Mouse (Mus musculus): ENCODE measurements around the gene Gfral. TPM values are rescaled to one million over a fixed set of nuclear protein-coding genes. Genes with fewer than 3 reads are reported as not detected.

Gene Gfral
- polyA plus RNA-seq, 1 experiment, result 0.18 TPM

DNA sequence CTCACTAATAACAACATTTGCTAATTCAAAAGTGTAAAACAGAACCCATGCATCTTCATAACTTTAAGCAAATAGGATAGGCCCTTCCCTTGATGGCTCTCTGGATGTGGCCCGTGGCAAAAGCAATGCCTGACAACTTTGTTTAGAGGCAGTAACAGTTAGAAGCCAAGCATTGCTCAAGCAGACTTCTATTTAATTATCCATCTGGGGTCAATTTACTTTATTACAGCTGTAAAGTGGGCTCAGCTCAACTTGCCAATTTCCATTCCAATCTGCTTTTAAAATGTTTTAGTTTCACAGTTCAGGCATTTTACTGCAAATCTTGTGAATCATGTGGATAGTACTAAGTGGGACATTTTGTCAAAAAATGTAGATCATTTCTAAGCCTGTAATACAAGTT is 28.9 kb upstream of the Gfral start:
- Histone ChIP-seq H3K79me2 (ENCODE audit: control insufficient read depth, insufficient read depth) (no peaks in the 10 kb centered on the region), H3K36me3 (ENCODE audit: control insufficient read depth, insufficient read depth) (no peaks in the 10 kb centered on the region), H3K27me3 (ENCODE audit: control insufficient read depth, insufficient read depth, insufficient read length) (no peaks in the 10 kb centered on the region), H3K4me2 (ENCODE audit: low read depth) (no peak overlapping the region), H3K4me3 (no peak overlapping the region), H3ac (ENCODE audit: control insufficient read depth, insufficient read length) (no peak overlapping the region)
- no peak for TF ChIP-seq REST (IDR thresholded peaks at IDR 0.05; ENCODE audit: insufficient read depth, insufficient read length)
- no peak for TF ChIP-seq TCF12 (IDR thresholded peaks at IDR 0.05; ENCODE audit: insufficient read depth, poor library complexity, severe bottlenecking)
- no peak for TF ChIP-seq SRF (IDR thresholded peaks at IDR 0.05; ENCODE audit: control insufficient read depth, insufficient read length, low read depth)
- TF ChIP-seq MYOD1 (IDR thresholded peaks at IDR 0.05; ENCODE audit: control insufficient read depth in 1 of 3, insufficient read length in 2 of 3, low read depth in 2 of 3), result no peak
- no peak for TF ChIP-seq E2F4 (IDR thresholded peaks at IDR 0.05; ENCODE audit: insufficient read depth)
- TF ChIP-seq MAX (IDR thresholded peaks at IDR 0.05; ENCODE audit: low read depth), result no peak
- TF ChIP-seq POLR2AphosphoS2 (IDR thresholded peaks at IDR 0.05; ENCODE audit: insufficient read length, low read depth), result no peak
- no peak for TF ChIP-seq MYOG (IDR thresholded peaks at IDR 0.05; ENCODE audit: control insufficient read depth in 1 of 3, insufficient read depth in 1 of 3, insufficient read length in 2 of 3, low read depth in 2 of 3)
- no peak for TF ChIP-seq CEBPB (IDR thresholded peaks at IDR 0.05; ENCODE audit: insufficient read depth, poor library complexity, severe bottlenecking)
- no peak for TF ChIP-seq POLR2A (IDR thresholded peaks at IDR 0.05; ENCODE audit: insufficient read length, low read depth)

DNA sequence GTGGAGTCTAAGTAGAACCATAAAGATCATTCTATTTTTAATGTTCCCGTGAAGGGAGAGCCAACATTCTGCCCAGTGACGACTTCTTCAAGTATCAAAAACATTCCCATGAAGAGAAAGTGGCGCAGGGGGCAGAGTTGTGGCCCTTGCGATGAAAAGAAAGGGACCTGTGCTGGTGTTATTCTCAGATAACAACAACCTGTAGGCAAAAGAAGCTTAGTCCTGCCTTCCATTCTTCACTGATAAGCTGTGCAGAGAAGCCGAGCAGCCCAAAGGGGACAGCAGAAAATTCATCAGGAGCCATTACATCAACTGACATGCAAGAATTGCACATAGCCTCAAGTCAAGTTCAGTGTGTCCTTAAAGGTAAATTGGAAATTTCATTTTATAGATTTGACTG is 24.5 kb upstream of the Gfral start:
- Histone ChIP-seq H3K79me2 (ENCODE audit: control insufficient read depth, insufficient read depth) (no peaks in the 10 kb centered on the region), H3K4me3 (no peak overlapping the region), H3K36me3 (ENCODE audit: control insufficient read depth, insufficient read depth) (no peaks in the 10 kb centered on the region), H3ac (ENCODE audit: control insufficient read depth, insufficient read length) (no peak overlapping the region), H3K27me3 (ENCODE audit: control insufficient read depth, insufficient read depth, insufficient read length) (no peaks in the 10 kb centered on the region), H3K4me2 (ENCODE audit: low read depth) (no peak overlapping the region)
- TF ChIP-seq MAX (IDR thresholded peaks at IDR 0.05; ENCODE audit: low read depth) (no peak), E2F4 (IDR thresholded peaks at IDR 0.05; ENCODE audit: insufficient read depth) (no peak), POLR2A (IDR thresholded peaks at IDR 0.05; ENCODE audit: insufficient read length, low read depth) (no peak), CEBPB (IDR thresholded peaks at IDR 0.05; ENCODE audit: insufficient read depth, poor library complexity, severe bottlenecking) (no peak), MYOG (IDR thresholded peaks at IDR 0.05; ENCODE audit: control insufficient read depth in 1 of 3, insufficient read depth in 1 of 3, insufficient read length in 2 of 3, low read depth in 2 of 3) (no peak)

DNA sequence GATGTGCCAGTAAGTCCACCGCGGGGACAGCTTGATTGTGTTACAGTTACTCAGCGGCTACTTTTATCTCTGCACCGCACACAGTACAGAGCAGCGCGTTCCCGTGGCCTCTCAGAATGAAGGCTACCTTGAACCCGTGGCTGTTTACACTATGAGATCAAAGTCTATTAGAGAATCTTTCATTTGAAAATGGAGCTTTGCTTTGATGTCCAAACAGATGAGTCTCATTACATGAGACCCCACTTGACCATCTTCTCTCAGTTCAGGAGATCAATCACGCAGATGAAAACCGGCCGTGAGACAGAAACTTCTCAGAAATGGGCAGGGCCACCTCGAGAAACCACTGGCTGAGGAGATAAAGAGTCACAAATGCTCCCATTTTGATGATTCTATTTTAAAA is 23.8 kb upstream of the Gfral start:
- Histone ChIP-seq H3K27me3 (ENCODE audit: control insufficient read depth, insufficient read depth, insufficient read length) (no peaks in the 10 kb centered on the region), H3K4me3 (no peak overlapping the region), H3K79me2 (ENCODE audit: control insufficient read depth, insufficient read depth) (no peaks in the 10 kb centered on the region), H3K36me3 (ENCODE audit: control insufficient read depth, insufficient read depth) (no peaks in the 10 kb centered on the region), H3K4me2 (ENCODE audit: low read depth) (no peak overlapping the region), H3ac (ENCODE audit: control insufficient read depth, insufficient read length) (no peak overlapping the region)
- TF ChIP-seq MYOG (IDR thresholded peaks at IDR 0.05; ENCODE audit: control insufficient read depth in 1 of 3, insufficient read depth in 1 of 3, insufficient read length in 2 of 3, low read depth in 2 of 3), result no peak
- no peak for TF ChIP-seq USF1 (IDR thresholded peaks at IDR 0.05; ENCODE audit: low read depth)
- no peak for TF ChIP-seq MYOD1 (IDR thresholded peaks at IDR 0.05; ENCODE audit: control insufficient read depth in 1 of 3, insufficient read length in 2 of 3, low read depth in 2 of 3)
- no peak for TF ChIP-seq POLR2A (IDR thresholded peaks at IDR 0.05; ENCODE audit: insufficient read length, low read depth)
- no peak for TF ChIP-seq TCF3 (IDR thresholded peaks at IDR 0.05; ENCODE audit: insufficient read length, low read depth)
- TF ChIP-seq E2F4 (IDR thresholded peaks at IDR 0.05; ENCODE audit: insufficient read depth), result no peak
- no peak for TF ChIP-seq SRF (IDR thresholded peaks at IDR 0.05; ENCODE audit: control insufficient read depth, insufficient read length, low read depth)
- no peak for TF ChIP-seq CEBPB (IDR thresholded peaks at IDR 0.05; ENCODE audit: insufficient read depth, poor library complexity, severe bottlenecking)
- TF ChIP-seq MAX (IDR thresholded peaks at IDR 0.05; ENCODE audit: low read depth), result no peak
- TF ChIP-seq REST (IDR thresholded peaks at IDR 0.05; ENCODE audit: insufficient read depth, insufficient read length), result no peak

DNA sequence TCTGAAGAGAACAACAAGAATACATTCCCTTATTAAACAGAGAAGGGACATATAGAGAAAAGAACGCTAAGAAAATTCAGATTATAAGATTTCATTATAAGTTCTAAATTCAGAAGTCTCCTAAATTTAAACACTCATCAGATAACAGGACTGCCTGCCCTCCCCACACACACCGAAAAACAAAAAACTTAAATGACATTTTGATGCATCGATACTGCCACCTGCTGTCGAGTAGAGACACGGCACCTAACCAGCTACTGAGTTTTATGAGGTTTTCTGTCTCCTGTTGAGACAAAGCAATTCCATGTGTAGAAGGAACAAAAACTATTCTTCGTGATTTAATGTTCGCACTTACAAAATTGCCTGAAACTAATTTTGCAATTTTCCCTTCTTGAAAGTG is 23.2 kb upstream of the Gfral start:
- no peak overlapping the region for H3K4me3 ChIP-seq

DNA sequence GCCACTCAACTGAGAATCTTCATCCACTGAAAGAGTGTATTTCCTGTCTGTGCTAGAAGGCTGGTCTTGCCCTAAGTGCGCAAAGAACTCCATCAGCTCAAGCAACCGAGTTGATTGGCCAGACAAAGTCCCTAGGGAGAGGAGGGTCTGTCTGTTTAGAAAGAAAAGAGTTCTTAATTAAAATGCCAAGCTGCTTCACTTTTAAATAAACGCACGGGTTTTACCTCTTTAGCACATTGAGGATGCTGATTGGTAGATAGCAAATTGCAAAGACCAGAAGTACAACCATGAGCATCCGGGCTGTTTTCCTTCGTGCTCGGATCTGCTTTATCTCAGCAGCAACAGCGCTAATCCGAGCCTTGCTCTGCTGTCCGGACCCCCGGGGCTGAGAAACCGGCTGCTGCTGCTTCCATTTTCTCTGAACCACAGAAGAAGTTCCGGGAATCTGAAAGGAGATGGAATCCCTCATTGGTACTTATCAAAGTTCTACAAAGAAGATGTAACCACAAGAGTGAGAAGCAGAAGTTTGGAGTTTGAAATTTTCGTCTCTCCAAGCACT is 22.6 kb upstream of the Gfral start:
- no peak for TF ChIP-seq POLR2AphosphoS2 (IDR thresholded peaks at IDR 0.05; ENCODE audit: insufficient read length, low read depth)
- TF ChIP-seq E2F4 (IDR thresholded peaks at IDR 0.05; ENCODE audit: insufficient read depth), result no peak
- no peak for TF ChIP-seq USF1 (IDR thresholded peaks at IDR 0.05; ENCODE audit: low read depth)
- TF ChIP-seq CEBPB (IDR thresholded peaks at IDR 0.05; ENCODE audit: insufficient read depth, poor library complexity, severe bottlenecking), result no peak
- TF ChIP-seq POLR2A (IDR thresholded peaks at IDR 0.05; ENCODE audit: insufficient read length, low read depth), result no peak
- TF ChIP-seq TCF3 (IDR thresholded peaks at IDR 0.05; ENCODE audit: insufficient read length, low read depth), result no peak
- no peak for TF ChIP-seq SRF (IDR thresholded peaks at IDR 0.05; ENCODE audit: control insufficient read depth, insufficient read length, low read depth)
- TF ChIP-seq MYOD1 (IDR thresholded peaks at IDR 0.05; ENCODE audit: control insufficient read depth in 1 of 3, insufficient read length in 2 of 3, low read depth in 2 of 3), result no peak
- no peak for TF ChIP-seq MYOG (IDR thresholded peaks at IDR 0.05; ENCODE audit: control insufficient read depth in 1 of 3, insufficient read depth in 1 of 3, insufficient read length in 2 of 3, low read depth in 2 of 3)
- no peak for TF ChIP-seq TCF12 (IDR thresholded peaks at IDR 0.05; ENCODE audit: insufficient read depth, poor library complexity, severe bottlenecking)
- no peak for TF ChIP-seq MAX (IDR thresholded peaks at IDR 0.05; ENCODE audit: low read depth)
- TF ChIP-seq REST (IDR thresholded peaks at IDR 0.05; ENCODE audit: insufficient read depth, insufficient read length), result no peak

More for the DNA sequence above, 23.2 kb upstream of the Gfral start:
- TF ChIP-seq TCF3 (IDR thresholded peaks at IDR 0.05; ENCODE audit: insufficient read length, low read depth) (no peak), TCF12 (IDR thresholded peaks at IDR 0.05; ENCODE audit: insufficient read depth, poor library complexity, severe bottlenecking) (no peak), MYOD1 (IDR thresholded peaks at IDR 0.05; ENCODE audit: control insufficient read depth in 1 of 3, insufficient read length in 2 of 3, low read depth in 2 of 3) (no peak), USF1 (IDR thresholded peaks at IDR 0.05; ENCODE audit: low read depth) (no peak), E2F4 (IDR thresholded peaks at IDR 0.05; ENCODE audit: insufficient read depth) (no peak), REST (IDR thresholded peaks at IDR 0.05; ENCODE audit: insufficient read depth, insufficient read length) (no peak), CEBPB (IDR thresholded peaks at IDR 0.05; ENCODE audit: insufficient read depth, poor library complexity, severe bottlenecking) (no peak), POLR2AphosphoS2 (IDR thresholded peaks at IDR 0.05; ENCODE audit: insufficient read length, low read depth) (no peak), SRF (IDR thresholded peaks at IDR 0.05; ENCODE audit: control insufficient read depth, insufficient read length, low read depth) (no peak), MAX (IDR thresholded peaks at IDR 0.05; ENCODE audit: low read depth) (no peak), MYOG (IDR thresholded peaks at IDR 0.05; ENCODE audit: control insufficient read depth in 1 of 3, insufficient read depth in 1 of 3, insufficient read length in 2 of 3, low read depth in 2 of 3) (no peak), POLR2A (IDR thresholded peaks at IDR 0.05; ENCODE audit: insufficient read length, low read depth) (no peak)
- Histone ChIP-seq H3K4me2 (ENCODE audit: low read depth) (peak overlapping the region; percentile 71), H3K36me3 (ENCODE audit: control insufficient read depth, insufficient read depth) (no peaks in the 10 kb centered on the region), H3K79me2 (ENCODE audit: control insufficient read depth, insufficient read depth) (no peaks in the 10 kb centered on the region), H3ac (ENCODE audit: control insufficient read depth, insufficient read length) (no peak overlapping the region), H3K27me3 (ENCODE audit: control insufficient read depth, insufficient read depth, insufficient read length) (no peaks in the 10 kb centered on the region)

More for the DNA sequence above, 22.6 kb upstream of the Gfral start:
- Histone ChIP-seq H3ac (ENCODE audit: control insufficient read depth, insufficient read length) (no peak overlapping the region), H3K4me2 (ENCODE audit: low read depth) (peak overlapping the region; percentile 71), H3K79me2 (ENCODE audit: control insufficient read depth, insufficient read depth) (no peaks in the 10 kb centered on the region), H3K4me3 (no peak overlapping the region), H3K27me3 (ENCODE audit: control insufficient read depth, insufficient read depth, insufficient read length) (no peaks in the 10 kb centered on the region), H3K36me3 (ENCODE audit: control insufficient read depth, insufficient read depth) (no peaks in the 10 kb centered on the region)

Data from myocyte (in vitro differentiated cells).